Mouse (Mus musculus): ENCODE data around the gene Impdh2. TPM values are rescaled to one million over a fixed set of nuclear protein-coding genes. Genes with fewer than 3 reads are reported as not detected.
"Not testable (repeated sequence)": the region's sequence is repeated elsewhere in the genome, so short reads cannot be mapped to it uniquely, and the experiment has no call there.

The Impdh2 gene
- total RNA-seq, 2 experiments from 2014 or later = 78.2 to 83.9 TPM

- DNase-seq (ENCODE audit: low spot score in 2 of 2) = no peak
These were observed 39.9 kb downstream of the Impdh2 start for GRCm38 (mm10) chr9:108600011-108600410.

GRCm38 (mm10) chr9:108601986-108602385 lies 41.9 kb downstream of the Impdh2 start:
- DNase-seq (ENCODE audit: low spot score in 2 of 2) = no peak

- not testable (repeated sequence) for DNase-seq (ENCODE audit: low spot score in 2 of 2)
These were observed 47.8 kb downstream of the Impdh2 start for GRCm38 (mm10) chr9:108607929-108608328.

GRCm38 (mm10) chr9:108608889-108609288 lies 48.8 kb downstream of the Impdh2 start:
- no peak for DNase-seq (ENCODE audit: low spot score in 2 of 2)

GRCm38 (mm10) chr9:108611488-108611887 lies 51.4 kb downstream of the Impdh2 start:
- DNase-seq (ENCODE audit: low spot score in 2 of 2) = no peak

Small RNA genes within 50 kb of the gene (microRNA-seq; reads per million reads assigned to microRNA genes)
- gene Gm24083 = 0 reads per million in 2 experiments
- gene Mir191 = 0 reads per million in 2 experiments
- gene Mir425 = 1,046 to 1,160 reads per million in 2 experiments

Other genes with a start within 250 kb of the Impdh2 start
- gene Gpx1, start 221.4 kb upstream of the Impdh2 start, total RNA-seq (2021) = 10 to 100 TPM; 63.6 to 67.8 TPM
- 100 to 1,000 TPM; 121 to 132 TPM for gene Usp4, start 212.4 kb upstream of the Impdh2 start, total RNA-seq (2021)
- gene 1700102P08Rik, start 167.5 kb upstream of the Impdh2 start, total RNA-seq (2021) = 1 to 10 TPM; 1.9 to 2.5 TPM
- under 1 TPM; 0.11 to 0.23 TPM for gene Ccdc36, start 131.8 kb upstream of the Impdh2 start, total RNA-seq (2021)
- gene BC048562, start 123.8 kb upstream of the Impdh2 start, total RNA-seq (2021) = not detected
- gene Ccdc71, start 99.8 kb upstream of the Impdh2 start, total RNA-seq (2021) = 10 to 100 TPM; 33.6 to 34.1 TPM
- gene Klhdc8b, start 98.7 kb upstream of the Impdh2 start, total RNA-seq (2021) = 10 to 100 TPM; 20.7 to 22.7 TPM
- gene Lamb2, start 80.5 kb upstream of the Impdh2 start, total RNA-seq (2021) = 10 to 100 TPM; 36.9 to 39.4 TPM
- 100 to 1,000 TPM; 119 to 125 TPM for gene Usp19, start 69.7 kb upstream of the Impdh2 start, total RNA-seq (2021)
- 10 to 100 TPM; 95.3 to 97.3 TPM for gene Qars, start 52.6 kb upstream of the Impdh2 start, total RNA-seq (2021)
- gene Qrich1, start 43.5 kb upstream of the Impdh2 start, total RNA-seq (2021) = 100 to 1,000 TPM; 121 to 129 TPM
- gene Ndufaf3, start 7.1 kb downstream of the Impdh2 start, total RNA-seq (2021) = 10 to 100 TPM; 59.6 to 63.4 TPM
- 10 to 100 TPM; 74.3 to 83.8 TPM for gene Dalrd3, start 9.6 kb downstream of the Impdh2 start, total RNA-seq (2021)
- gene Wdr6, start 18.5 kb downstream of the Impdh2 start, total RNA-seq (2021) = 100 to 1,000 TPM; 239 to 247 TPM
- gene P4htm, start 37.4 kb downstream of the Impdh2 start, total RNA-seq (2021) = 10 to 100 TPM; 48.7 to 49.0 TPM
- gene Arih2, start 89.1 kb downstream of the Impdh2 start, total RNA-seq (2021) = 10 to 100 TPM; 47.3 to 51.1 TPM
- 10 to 100 TPM; 19.2 to 21.0 TPM for gene Slc25a20, start 101.8 kb downstream of the Impdh2 start, total RNA-seq (2021)
- gene Prkar2a, start 129.0 kb downstream of the Impdh2 start, total RNA-seq (2021) = 10 to 100 TPM; 54.9 to 60.6 TPM
- gene Ip6k2, start 223.5 kb downstream of the Impdh2 start, total RNA-seq (2021) = 100 to 1,000 TPM; 180 to 190 TPM
- gene Nckipsd, start 248.1 kb downstream of the Impdh2 start, total RNA-seq (2021) = 10 to 100 TPM; 40.7 to 43.4 TPM

All from layer of hippocampus, postnatal 10 days (tissue).